Mouse (Mus musculus): ENCODE measurements around the gene Stxbp4.

GRCm38 (mm10) chr11:90590996-90591395 is 46.9 kb downstream of the Stxbp4 start:
- no peak for TF ChIP-seq CTCF (IDR thresholded peaks at IDR 0.05; ENCODE audit: low read depth)
- TF ChIP-seq EP300 (IDR thresholded peaks at IDR 0.05; ENCODE audit: low read depth): no peak

Data from liver, postnatal 0 days (tissue).